Mouse (Mus musculus): ENCODE measurements around the gene Serpine1.

The Serpine1 gene

GRCm38 (mm10) chr5:137096037-137096436 lies 24.0 kb upstream of the Serpine1 start:
- DNase-seq (ENCODE audit: low spot score), result no peak

GRCm38 (mm10) chr5:137095135-137095534 lies 23.1 kb upstream of the Serpine1 start:
- DNase-seq (ENCODE audit: low spot score), result no peak

- no peak for DNase-seq (ENCODE audit: low spot score)
Measured at GRCm38 (mm10) chr5:137093720-137094119, 21.7 kb upstream of the Serpine1 start.

- DNase-seq (ENCODE audit: low spot score), result no peak
Measured at GRCm38 (mm10) chr5:137091560-137091959, 19.5 kb upstream of the Serpine1 start.

GRCm38 (mm10) chr5:137090870-137091269 lies 18.8 kb upstream of the Serpine1 start:
- DNase-seq (ENCODE audit: low spot score), result no peak

GRCm38 (mm10) chr5:137087410-137087809 lies 15.3 kb upstream of the Serpine1 start:
- no peak for DNase-seq (ENCODE audit: low spot score)

GRCm38 (mm10) chr5:137085731-137086130 lies 13.7 kb upstream of the Serpine1 start:
- no peak for DNase-seq (ENCODE audit: low spot score)

GRCm38 (mm10) chr5:137085021-137085420 lies 13.0 kb upstream of the Serpine1 start:
- DNase-seq (ENCODE audit: low spot score), result no peak

- no peak for DNase-seq (ENCODE audit: low spot score)
Measured at GRCm38 (mm10) chr5:137083051-137083450, 11.0 kb upstream of the Serpine1 start.

GRCm38 (mm10) chr5:137079849-137080248 lies 7.8 kb upstream of the Serpine1 start:
- no peak for DNase-seq (ENCODE audit: low spot score)

- DNase-seq (ENCODE audit: low spot score), result no peak
Measured at GRCm38 (mm10) chr5:137078616-137079015, 6.5 kb upstream of the Serpine1 start.

GRCm38 (mm10) chr5:137078041-137078440 lies 6.0 kb upstream of the Serpine1 start:
- no peak for DNase-seq (ENCODE audit: low spot score)

GRCm38 (mm10) chr5:137077187-137077586 lies 5.1 kb upstream of the Serpine1 start:
- no peak for DNase-seq (ENCODE audit: low spot score)

- no peak for DNase-seq (ENCODE audit: low spot score)
Measured at GRCm38 (mm10) chr5:137076191-137076930, 4.3 kb upstream of the Serpine1 start.

- DNase-seq (ENCODE audit: low spot score), result no peak
Measured at GRCm38 (mm10) chr5:137075726-137076125, 3.7 kb upstream of the Serpine1 start.

- no peak for DNase-seq (ENCODE audit: low spot score)
Measured at GRCm38 (mm10) chr5:137074191-137074651, 2.2 kb upstream of the Serpine1 start.

- no peak for DNase-seq (ENCODE audit: low spot score)
Measured at GRCm38 (mm10) chr5:137073141-137073540, 1.1 kb upstream of the Serpine1 start.

- DNase-seq (ENCODE audit: low spot score), result no peak
Measured at GRCm38 (mm10) chr5:137070881-137071605, 1.0 kb downstream of the Serpine1 start.

- no peak for DNase-seq (ENCODE audit: low spot score)
Measured at GRCm38 (mm10) chr5:137068711-137069110, 3.4 kb downstream of the Serpine1 start.

GRCm38 (mm10) chr5:137065923-137066322 lies 6.1 kb downstream of the Serpine1 start:
- DNase-seq (ENCODE audit: low spot score), result no peak

GRCm38 (mm10) chr5:137065454-137065853 lies 6.6 kb downstream of the Serpine1 start:
- DNase-seq (ENCODE audit: low spot score), result no peak

- no peak for DNase-seq (ENCODE audit: low spot score)
Measured at GRCm38 (mm10) chr5:137062601-137063000, 9.5 kb downstream of the Serpine1 start.

GRCm38 (mm10) chr5:137061809-137062481 lies 10.1 kb downstream of the Serpine1 start:
- peak; percentile 27 for DNase-seq (ENCODE audit: low spot score)
